Mouse (Mus musculus) liver, embryonic 14.5 days (tissue): ENCODE results near the gene Rimklb.

Experiments used
- CTCF ChIP-seq: IDR thresholded peaks from 2 replicates; pipeline ENCODE4 v1.5.1; 2016; ENCODE audit warnings: antibody characterized with exemption, low read depth, control low read depth
- EP300 ChIP-seq: IDR thresholded peaks from 2 replicates; pipeline ENCODE4 v1.6.1; 2016; ENCODE audit warnings: antibody characterized with exemption, low read depth

GRCm38 (mm10) chr6:122545948-122546347 is 47.4 kb upstream of the Rimklb start:
- no peak for TF ChIP-seq CTCF
- no peak for TF ChIP-seq EP300
